Mouse (Mus musculus) large intestine, adult 2 months (tissue): ENCODE results near the gene Polk. TPM values are rescaled to one million over a fixed set of nuclear protein-coding genes. Genes with fewer than 3 reads are reported as not detected.

Experiments used
- DNase-seq: peaks from one replicate; pipeline ENCODE4 v3.0.0-alpha.2; 2012; ENCODE audit warnings: low read depth, low spot score
- WGBS: fragments of 180-500 bp; shearing (Covaris S2); methylation state at CpG from one replicate; pipeline ENCODE4 v1.1.7; 2018; 5-methylcytosine and 5-hydroxymethylcytosine counted together
- polyA plus RNA-seq: library from polyadenylated mRNA; depleted of rRNA; stranded (reverse); fragments of >200 nt; gene quantifications from 2 replicates; pipeline ENCODE4 v1.2.3, GENCODE M21; 2012

Polk gene
- polyA plus RNA-seq, 1 experiment: 1.0 TPM

GRCm38 (mm10) chr13:96477226-96477625 lies 65.2 kb downstream of the Polk start:
- no peak for DNase-seq
- 85% methylated on average over 4 of the region's 4 CpGs for WGBS

GRCm38 (mm10) chr13:96470957-96471356 lies 71.4 kb downstream of the Polk start, which contains the start of gene Ankdd1b:
Ankdd1b (minus strand) TSS chr13:96471198.
- DNase-seq: no peak
- WGBS: 74% methylated on average over 14 of the region's 14 CpGs

GRCm38 (mm10) chr13:96470556-96470955 lies 71.8 kb downstream of the Polk start:
- no peak for DNase-seq

DNA sequence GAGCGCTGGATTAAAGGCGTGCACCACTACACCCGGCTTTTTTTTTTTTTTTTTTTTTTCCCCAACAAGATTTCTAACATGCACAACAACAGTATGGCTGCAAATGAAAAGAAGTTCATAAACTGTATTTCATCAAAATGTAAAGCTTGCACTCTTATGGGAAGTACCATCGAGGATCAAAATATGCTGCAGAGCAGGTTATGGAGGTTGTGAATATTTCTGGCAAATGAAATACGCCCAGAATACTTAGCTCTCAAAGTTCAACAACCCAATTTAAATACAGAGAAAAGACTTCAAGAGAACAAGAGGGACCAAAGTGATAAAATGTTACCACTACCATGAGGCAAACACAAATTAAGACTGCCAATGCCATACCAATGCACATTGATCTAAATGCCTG lies 73.7 kb downstream of the Polk start:
- DNase-seq: no peak
- WGBS: 76% methylated on average over 5 of the region's 5 CpGs

More at GRCm38 (mm10) chr13:96470556-96470955, 71.8 kb downstream of the Polk start:
- WGBS: 54% methylated on average over 6 of the region's 6 CpGs

DNA sequence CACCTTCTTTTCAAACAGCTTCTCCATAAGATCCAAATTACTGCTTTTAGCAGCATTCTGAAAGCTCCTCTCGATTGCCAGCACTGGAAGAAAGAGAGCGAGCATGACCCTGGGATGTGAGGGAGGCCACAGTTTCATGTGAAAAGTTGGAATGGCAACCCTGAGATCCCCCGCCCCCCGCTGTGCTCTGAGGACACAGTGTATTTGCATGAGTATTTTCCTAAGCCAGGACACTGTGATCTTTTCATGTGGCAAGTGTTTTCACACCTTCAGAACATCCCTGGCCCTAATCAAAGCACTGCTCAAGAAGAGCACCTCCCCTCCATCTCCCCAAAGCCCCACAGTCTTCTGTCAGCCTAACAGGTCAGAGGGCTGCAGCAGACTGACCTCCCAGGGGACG lies 77.1 kb downstream of the Polk start:
- WGBS: 79% methylated on average over 5 of the region's 5 CpGs

GRCm38 (mm10) chr13:96462644-96463043 lies 79.7 kb downstream of the Polk start:
- no peak for DNase-seq
- 76% methylated on average over 1 of the region's 1 CpGs for WGBS

More for the DNA sequence above, 77.1 kb downstream of the Polk start:
- no peak for DNase-seq

DNA sequence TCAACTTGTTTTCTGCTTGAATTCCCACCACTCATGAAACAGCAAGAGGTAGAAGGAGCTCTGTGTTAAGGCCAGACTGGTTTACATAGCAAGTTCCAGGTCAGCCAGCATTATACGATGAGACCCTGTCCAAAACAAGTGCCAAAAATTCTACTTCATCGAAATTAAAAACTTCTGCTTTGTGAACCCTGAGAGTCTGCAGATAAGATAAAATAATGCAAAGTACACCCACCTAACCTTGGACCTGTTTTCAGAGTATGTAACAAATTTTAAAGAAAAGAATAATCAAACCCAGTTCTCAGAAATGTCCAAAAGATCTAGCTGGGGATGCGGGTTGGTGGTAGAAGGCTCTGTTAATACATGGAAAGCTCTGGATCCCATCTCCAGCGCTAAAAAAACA lies 83.8 kb downstream of the Polk start:
- no peak for DNase-seq
- WGBS: 82% methylated on average over 4 of the region's 4 CpGs

- 29% methylated on average over 5 of the region's 5 CpGs for WGBS
- DNase-seq: no peak
These were observed 84.4 kb downstream of the Polk start for GRCm38 (mm10) chr13:96458018-96458417.

DNA sequence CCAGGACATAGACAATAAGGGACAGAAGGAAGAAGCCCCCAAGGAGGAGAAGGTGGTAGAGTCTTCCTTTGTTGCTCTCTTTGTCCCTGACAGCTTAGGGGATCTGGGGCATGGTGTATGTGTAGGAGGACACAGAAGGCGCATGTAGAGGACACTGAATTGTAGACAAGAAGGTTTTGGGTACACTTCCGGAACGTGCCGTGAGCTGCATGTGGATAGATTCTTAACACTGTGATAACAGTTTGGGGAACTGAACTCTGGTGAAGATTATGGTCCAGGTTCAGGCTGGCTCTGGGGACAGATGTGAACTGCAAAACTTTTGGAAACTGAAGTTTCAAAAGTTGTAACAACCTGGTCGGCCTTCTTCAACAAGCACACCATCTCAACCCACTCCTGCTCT lies 84.8 kb downstream of the Polk start:
- WGBS: 64% methylated on average over 5 of the region's 5 CpGs
- DNase-seq: no peak

DNA sequence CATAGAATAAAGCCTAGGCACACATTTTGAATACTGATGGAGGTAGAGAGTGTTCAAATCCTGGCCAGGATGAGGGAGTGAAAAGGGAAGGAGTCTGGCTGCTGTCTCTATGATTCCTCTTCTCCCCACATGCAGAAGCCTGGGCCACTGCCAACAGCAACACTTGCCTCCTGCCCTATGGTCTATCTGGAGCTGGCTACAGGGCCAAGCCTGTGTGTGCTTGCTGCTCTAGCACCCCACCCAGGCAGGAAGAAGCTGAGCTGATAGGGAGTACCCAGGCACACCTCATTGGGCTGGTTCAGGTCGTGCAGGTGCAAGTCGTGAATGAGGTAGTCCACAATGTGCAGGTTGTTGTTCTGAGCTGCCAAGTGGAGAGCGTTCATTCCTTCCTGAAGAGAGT lies 88.1 kb downstream of the Polk start:
- WGBS: 21% methylated on average over 3 of the region's 3 CpGs
- peak; percentile 81 for DNase-seq

- DNase-seq: no peak
- WGBS: 92% methylated on average over 3 of the region's 3 CpGs
These were observed 89.8 kb downstream of the Polk start for GRCm38 (mm10) chr13:96452621-96453020.

DNA sequence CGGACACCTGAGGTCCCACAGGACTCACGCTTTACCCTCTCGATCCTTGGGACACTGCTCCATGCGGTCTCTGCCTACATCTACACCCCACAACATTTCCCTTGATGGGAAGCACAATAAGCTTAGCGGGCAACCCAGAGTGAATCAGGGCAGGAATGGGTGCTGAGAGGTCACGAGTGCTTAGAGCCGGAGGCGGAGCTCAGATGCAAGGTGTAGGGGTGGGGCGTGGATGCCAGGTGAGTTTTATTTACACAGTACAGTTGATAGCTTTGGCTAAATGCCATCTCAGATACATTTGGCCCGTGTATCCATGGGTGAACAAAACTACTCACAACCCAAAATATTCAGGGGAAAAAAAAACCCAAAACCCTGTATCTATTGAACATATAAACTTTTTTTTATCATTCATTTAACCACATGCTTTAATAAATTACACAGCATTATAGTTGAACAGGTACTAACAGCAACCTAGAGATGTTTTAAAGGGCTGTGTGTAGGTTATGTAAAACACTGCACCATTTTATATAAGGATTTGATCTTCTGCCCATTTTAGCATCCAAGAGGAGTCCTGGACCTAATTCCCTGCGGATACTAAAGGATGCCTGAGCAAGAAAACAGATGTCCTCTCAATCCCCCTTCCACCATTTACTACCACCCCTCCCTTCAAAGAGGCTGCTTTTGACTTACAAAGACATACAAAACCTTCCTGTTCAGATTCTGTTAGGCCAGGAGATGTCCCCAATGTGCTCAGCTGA lies 90.8 kb downstream of the Polk start:
- 50% methylated on average over 11 of the region's 11 CpGs for WGBS
- DNase-seq: no peak

DNA sequence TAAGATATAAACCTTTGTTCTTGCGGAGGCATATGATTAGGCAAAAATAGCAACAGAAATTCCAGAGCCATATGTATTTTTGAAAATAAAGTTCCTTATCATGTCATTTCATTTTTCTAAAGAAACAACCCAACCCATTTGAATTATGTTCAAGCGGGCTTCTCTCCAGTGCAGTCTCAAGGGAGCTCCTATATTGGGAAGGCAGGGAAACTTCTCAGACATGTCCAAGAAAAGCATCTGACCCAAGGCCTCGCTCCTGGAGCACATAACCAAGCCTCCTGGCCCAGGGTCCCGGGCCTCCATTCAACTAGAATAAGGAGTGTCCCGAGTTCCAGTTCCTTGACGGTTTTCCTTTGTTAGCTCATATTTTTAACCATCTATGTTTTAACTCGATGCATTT lies 91.5 kb downstream of the Polk start:
- 85% methylated on average over 7 of the region's 7 CpGs for WGBS
- DNase-seq: no peak

DNA sequence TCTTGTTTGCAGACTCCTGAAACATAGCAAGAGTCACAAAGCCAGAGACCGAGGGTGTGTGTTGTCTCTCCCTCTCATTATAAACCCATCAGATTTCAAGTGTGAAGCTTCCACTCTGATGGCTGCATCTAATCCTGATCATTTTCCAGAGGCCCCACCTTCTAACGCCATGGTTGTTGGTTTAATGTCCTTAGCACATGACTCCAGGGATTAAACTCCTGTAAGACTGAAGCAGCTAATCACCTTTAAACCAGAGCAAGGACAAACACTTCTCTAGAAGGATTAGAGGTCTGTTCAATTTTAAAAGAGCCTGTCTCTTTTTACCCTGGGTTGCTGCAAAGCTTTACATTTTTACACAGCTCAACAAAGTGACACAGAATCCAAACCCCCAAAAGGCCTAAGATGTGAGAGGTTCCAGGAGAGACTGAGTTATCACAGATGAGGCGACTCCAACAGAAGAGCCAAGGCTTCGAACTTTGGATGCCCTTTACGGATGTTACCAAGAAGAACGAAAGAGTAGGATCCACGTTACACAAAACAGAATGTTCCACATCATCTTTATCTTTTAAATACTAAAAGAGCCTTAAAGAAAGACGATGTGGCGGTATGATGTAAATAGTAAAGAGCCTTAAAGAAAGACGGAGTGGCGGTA lies 92.0 kb downstream of the Polk start:
- 86% methylated on average over 11 of the region's 11 CpGs for WGBS

GRCm38 (mm10) chr13:96440436-96440835 lies 101.9 kb downstream of the Polk start:
- WGBS: 96% methylated on average over 4 of the region's 4 CpGs
- no peak for DNase-seq

More for the DNA sequence above, 92.0 kb downstream of the Polk start:
- no peak for DNase-seq

- no peak for DNase-seq
- WGBS: 82% methylated on average over 1 of the region's 1 CpGs
These were observed 105.5 kb downstream of the Polk start for GRCm38 (mm10) chr13:96436921-96437320.

DNA sequence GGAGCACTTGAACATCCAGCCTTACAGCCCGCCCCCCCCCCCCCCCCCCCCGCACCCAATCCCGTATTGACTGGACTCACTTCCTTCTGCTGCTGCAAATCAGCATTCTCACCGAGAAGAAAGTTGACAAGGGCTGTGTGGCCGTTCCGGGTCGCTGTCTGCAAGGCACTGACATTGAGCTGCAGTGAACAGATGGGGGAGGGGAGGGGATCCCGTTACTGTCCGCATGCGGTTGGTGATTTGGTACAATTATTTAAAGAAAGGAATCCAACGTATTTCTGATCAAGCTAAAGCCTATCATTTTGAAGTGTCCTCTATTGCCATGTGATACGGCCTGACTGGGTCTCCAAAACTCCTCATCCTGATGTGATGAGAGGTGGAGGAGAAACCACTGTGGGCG lies 106.6 kb downstream of the Polk start:
- no peak for DNase-seq

DNA sequence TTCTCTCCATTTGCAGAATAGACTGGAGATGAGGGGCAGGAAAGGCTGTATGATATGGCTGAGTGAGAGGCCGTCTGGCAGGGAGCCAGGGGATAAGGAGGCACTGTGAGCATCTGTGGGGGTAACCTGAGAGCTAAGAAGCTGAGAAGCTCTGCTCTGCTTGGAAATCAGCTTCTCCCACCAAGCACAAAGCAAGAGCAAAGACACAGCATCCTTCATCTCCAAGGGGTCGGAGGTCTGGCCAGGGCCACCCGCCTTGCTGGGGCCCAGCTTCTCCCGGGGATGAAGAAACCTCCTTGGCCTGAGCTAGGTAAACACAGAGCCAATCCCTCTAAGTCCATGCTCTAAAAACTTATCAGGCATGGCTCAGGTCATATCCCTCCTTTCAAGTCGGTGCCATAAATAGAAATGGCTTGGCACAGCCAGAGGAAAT lies 107.5 kb downstream of the Polk start:
- WGBS: 33% methylated on average over 5 of the region's 5 CpGs
- DNase-seq: no peak

More for the DNA sequence above, 106.6 kb downstream of the Polk start:
- 59% methylated on average over 13 of the region's 13 CpGs for WGBS

- no peak for DNase-seq
- WGBS: 24% methylated on average over 11 of the region's 11 CpGs
These were observed 108.7 kb downstream of the Polk start for GRCm38 (mm10) chr13:96433648-96434190.

GRCm38 (mm10) chr13:96433041-96433440 lies 109.3 kb downstream of the Polk start:
- WGBS: 68% methylated on average over 6 of the region's 6 CpGs
- no peak for DNase-seq

- no peak for DNase-seq
- WGBS: 25% methylated on average over 3 of the region's 3 CpGs
These were observed 110.0 kb downstream of the Polk start for GRCm38 (mm10) chr13:96432376-96432811.
